Mouse (Mus musculus): ENCODE measurements around the gene Grik2. TPM values are rescaled to one million over a fixed set of nuclear protein-coding genes. Genes with fewer than 3 reads are reported as not detected.
"Not testable (repeated sequence)": the region's sequence is repeated elsewhere in the genome, so short reads cannot be mapped to it uniquely, and the experiment has no call there.

Gene Grik2
- polyA plus RNA-seq, 1 experiment from 2014 or later: 28.1 TPM

DNA sequence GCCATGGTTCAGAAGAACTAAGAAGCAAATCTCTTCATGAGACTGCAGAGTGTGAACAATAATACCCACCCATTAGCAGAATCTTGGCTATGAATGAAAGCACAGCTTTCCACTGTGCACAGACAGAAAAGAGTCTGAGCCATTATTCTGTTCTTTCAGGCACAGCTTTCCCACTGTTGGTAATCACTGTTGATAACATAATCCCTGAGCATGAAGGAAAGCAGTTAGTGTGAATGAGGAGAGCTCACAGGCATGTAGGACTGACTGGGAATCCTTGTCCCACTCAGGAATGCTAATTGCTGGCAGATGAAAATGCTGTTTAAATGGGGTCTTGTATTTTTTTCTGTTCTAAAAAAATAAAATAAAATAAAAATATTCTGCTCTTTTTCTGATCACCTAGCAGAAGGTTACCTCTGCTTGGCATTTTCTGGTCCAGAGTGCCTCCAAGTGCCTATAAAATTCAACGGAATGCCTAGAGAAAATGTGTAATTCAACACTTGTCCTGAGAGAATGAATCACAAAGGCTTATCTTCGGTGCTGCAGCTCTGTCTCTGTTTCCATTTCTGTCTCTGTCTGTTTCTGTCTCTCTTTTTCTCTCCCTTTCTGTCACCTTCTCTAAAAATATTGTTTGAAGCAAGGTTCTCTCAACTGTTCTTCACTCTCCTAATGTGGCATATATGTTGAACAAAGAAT, 532.2 kb downstream of the Grik2 start:
- Histone ChIP-seq H3K4me3 (no peak overlapping the region), H3K9ac (no peak overlapping the region), H3K9me3 (replicated peaks) (no peaks in the 10 kb centered on the region), H3K4me2 (peak overlapping the region; percentile 46), H3K4me1 (0 out of 2 replicates have a peak, but pooled peaks cover 7% of the 10 kb centered on the region), H3K27me3 (no peaks in the 10 kb centered on the region), H3K36me3 (ENCODE audit: poor library complexity, severe bottlenecking) (no peaks in the 10 kb centered on the region), H3K27ac (peak overlapping the region; percentile 87)
- 1% methylated on average over 2 of the region's 2 CpGs for WGBS
- ATAC-seq: peak; percentile 97

DNA sequence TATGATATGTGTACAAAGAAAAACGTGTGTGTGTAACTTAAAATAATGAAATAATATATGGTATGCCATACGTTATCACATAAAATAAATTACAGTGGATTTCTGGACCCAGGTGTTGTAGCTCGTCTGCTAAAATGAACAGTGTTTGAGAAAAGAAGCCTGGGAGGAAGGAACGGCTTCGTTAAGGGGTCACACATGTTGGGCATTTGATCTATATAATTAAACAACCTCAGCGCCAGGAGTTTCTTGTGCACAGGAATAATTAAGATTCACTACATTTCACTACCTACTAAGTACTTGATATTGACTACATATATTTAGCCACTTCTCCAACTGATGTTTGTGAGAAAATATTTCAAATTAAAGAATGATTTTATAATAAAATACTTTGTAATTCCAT, 551.2 kb downstream of the Grik2 start:
- H3K9me3 ChIP-seq (replicated peaks); H3K4me3 ChIP-seq; H3K36me3 ChIP-seq (ENCODE audit: poor library complexity, severe bottlenecking); H3K27me3 ChIP-seq; H3K27ac ChIP-seq; H3K4me1 ChIP-seq; ATAC-seq; H3K4me2 ChIP-seq; H3K9ac ChIP-seq: not testable (repeated sequence)
- 47% methylated on average over 6 of the region's 6 CpGs for WGBS

DNA sequence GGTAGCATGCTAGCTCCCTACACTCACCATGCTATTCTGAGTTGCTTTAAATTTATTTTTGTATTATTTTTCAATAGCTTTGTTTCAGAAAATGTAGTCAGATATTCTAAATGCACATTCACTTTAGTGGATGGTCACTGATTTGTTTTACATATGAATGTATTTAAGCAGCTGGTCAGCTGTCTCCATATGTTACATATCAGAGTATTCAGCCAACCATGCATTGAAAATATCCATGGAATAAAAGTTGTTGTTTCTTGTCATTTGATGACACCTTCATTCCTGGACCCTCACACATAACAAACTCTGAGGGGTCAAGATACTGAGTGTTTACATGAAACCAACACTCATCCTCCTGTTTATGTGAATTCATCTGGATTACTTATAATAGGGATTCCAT, 551.7 kb downstream of the Grik2 start:
- H3K4me2 ChIP-seq; H3K9me3 ChIP-seq (replicated peaks); H3K27me3 ChIP-seq; H3K9ac ChIP-seq; H3K36me3 ChIP-seq (ENCODE audit: poor library complexity, severe bottlenecking); ATAC-seq; H3K27ac ChIP-seq; H3K4me1 ChIP-seq; H3K4me3 ChIP-seq: not testable (repeated sequence)

DNA sequence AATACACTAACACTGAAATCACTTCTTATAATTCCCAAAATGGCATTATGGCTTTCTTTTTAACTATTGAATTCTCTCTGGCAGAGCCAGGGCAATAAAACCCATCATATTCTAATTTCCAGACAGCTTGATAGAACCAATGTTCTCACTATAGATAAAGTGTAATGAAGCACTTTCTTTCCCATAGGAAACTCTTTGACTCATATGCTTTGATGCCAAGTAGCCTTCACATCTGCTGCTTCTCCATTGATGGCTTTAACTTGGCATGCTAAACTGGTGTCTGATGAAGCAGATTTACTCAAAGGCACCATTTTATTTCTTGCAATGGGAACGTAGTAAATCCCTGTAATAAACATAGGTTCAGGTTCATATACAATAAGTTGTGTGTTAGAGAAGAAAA, 568.5 kb downstream of the Grik2 start:
- no peak overlapping the region for H3K4me2 ChIP-seq
- no peak overlapping the region for H3K9ac ChIP-seq
- peak; percentile 80 for ATAC-seq
- H3K27ac ChIP-seq: no peak overlapping the region
- H3K36me3 ChIP-seq (ENCODE audit: poor library complexity, severe bottlenecking): no peaks in the 10 kb centered on the region
- 25% methylated on average over 1 of the region's 1 CpGs for whole genome bisulfite sequencing
- H3K4me1 ChIP-seq: no peaks in the 10 kb centered on the region
- H3K27me3 ChIP-seq: no peaks in the 10 kb centered on the region
- H3K9me3 ChIP-seq (replicated peaks): 0 out of 2 replicates have a peak, but pooled peaks cover 3% of the 10 kb centered on the region
- H3K4me3 ChIP-seq: no peak overlapping the region

DNA sequence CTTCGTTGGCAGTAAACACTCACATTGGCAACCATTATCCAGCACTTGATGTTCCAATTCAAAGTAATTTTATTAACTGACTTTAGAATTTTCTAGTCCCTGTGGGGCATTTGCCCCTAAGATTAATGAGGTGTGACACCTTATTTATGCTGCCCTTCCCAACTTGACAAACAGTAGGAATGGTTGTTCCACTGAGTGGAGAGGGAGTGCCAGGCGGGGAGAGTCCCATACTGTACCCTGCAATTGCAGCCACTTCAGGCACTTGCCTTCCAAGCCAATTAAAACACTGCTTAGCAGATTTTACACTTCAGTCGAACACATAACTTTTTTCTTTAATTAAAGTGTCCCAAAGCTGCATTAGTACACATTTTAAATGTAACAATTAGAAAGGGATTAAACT, 568.9 kb downstream of the Grik2 start:
- no peak overlapping the region for H3K9ac ChIP-seq
- H3K4me3 ChIP-seq: no peak overlapping the region
- ATAC-seq: peak; percentile 95
- no peak overlapping the region for H3K4me2 ChIP-seq
- H3K36me3 ChIP-seq (ENCODE audit: poor library complexity, severe bottlenecking): no peaks in the 10 kb centered on the region
- no peaks in the 10 kb centered on the region for H3K4me1 ChIP-seq
- 0 out of 2 replicates have a peak, but pooled peaks cover 3% of the 10 kb centered on the region for H3K9me3 ChIP-seq (replicated peaks)
- H3K27me3 ChIP-seq: no peaks in the 10 kb centered on the region
- no peak overlapping the region for H3K27ac ChIP-seq
- 30% methylated on average over 3 of the region's 3 CpGs for WGBS

DNA sequence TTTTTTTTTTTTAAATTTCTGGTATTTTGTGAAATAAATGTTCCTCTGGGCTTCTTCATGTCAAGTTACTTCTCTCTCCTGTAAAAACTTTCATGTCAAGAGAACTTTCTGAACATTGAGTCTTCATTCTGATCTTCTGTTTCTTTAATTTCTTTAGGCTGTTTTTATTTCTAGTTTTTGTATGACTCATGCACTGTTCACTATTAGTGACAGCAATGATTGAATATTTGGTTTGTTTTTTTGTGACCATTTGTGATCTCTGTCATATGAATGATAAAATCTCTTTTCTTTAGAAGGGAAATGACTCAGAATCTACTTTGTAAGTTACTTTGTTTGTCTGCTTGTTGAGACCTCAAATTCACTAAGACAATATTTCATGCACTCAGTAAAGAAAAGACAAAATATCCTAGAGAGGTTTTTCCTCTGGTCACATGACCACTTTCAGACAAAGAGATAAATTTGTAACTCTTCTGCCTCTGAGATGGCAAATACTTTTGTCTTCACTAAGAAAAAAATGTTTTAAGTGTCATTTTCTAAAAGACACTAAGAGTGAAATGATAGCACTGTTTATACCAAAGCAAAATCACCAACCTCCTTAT, 596.7 kb downstream of the Grik2 start:
- no peaks in the 10 kb centered on the region for H3K4me1 ChIP-seq
- no peak overlapping the region for H3K4me3 ChIP-seq
- no peaks in the 10 kb centered on the region for H3K27me3 ChIP-seq
- H3K9ac ChIP-seq: no peak overlapping the region
- no peak overlapping the region for H3K4me2 ChIP-seq
- no peak for ATAC-seq
- H3K36me3 ChIP-seq (ENCODE audit: poor library complexity, severe bottlenecking): 0 out of 2 replicates have a peak, but pooled peaks cover 2% of the 10 kb centered on the region
- no peaks in the 10 kb centered on the region for H3K9me3 ChIP-seq (replicated peaks)
- no peak overlapping the region for H3K27ac ChIP-seq

DNA sequence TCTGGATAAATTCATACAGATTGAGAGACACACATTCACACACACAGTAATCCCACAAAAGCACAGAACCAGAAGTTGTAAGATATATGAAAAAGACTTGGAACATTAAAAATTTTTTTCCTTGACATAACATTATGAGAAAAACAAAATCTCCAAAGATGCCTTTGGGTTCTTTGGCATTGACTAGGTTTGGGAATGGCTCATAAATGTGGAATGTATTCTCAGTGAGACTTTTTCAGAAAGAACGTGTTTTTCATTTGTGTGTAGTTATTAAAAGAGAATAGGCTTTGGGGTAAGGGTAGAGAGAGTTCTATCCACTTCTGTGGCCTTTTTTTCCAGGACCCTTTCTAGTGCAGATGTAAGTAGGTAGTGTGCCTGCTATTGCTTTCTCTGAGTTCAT, 597.3 kb downstream of the Grik2 start:
- WGBS: 85% methylated on average over 1 of the region's 1 CpGs
- Histone ChIP-seq H3K27ac (no peak overlapping the region), H3K4me3 (no peak overlapping the region), H3K36me3 (ENCODE audit: poor library complexity, severe bottlenecking) (no peaks in the 10 kb centered on the region), H3K9me3 (replicated peaks) (no peaks in the 10 kb centered on the region), H3K9ac (no peak overlapping the region), H3K4me2 (no peak overlapping the region), H3K4me1 (no peaks in the 10 kb centered on the region), H3K27me3 (no peaks in the 10 kb centered on the region)
- ATAC-seq: no peak

DNA sequence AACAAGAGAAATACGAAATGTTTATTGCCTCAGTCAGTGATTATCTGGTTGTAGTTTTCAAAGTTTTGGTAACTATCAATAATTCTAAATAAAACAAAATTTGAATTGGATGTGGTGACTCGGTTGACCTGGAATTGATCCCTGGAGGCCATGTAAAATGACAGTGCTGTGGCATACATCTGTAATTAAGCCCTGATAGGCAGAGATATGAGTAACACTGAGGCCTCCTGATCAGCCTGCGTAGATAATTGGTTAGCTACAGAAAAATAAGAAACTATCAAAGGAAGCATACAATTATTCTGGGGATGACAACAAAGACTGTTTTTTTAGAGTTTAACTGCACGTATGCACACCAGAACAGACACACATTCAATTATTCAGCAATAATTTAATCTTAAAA, 634.4 kb downstream of the Grik2 start:
- ATAC-seq: no peak
- no peaks in the 10 kb centered on the region for H3K27me3 ChIP-seq
- no peak overlapping the region for H3K4me2 ChIP-seq
- H3K4me1 ChIP-seq: no peaks in the 10 kb centered on the region
- no peak overlapping the region for H3K27ac ChIP-seq
- H3K9ac ChIP-seq: no peak overlapping the region
- H3K4me3 ChIP-seq: no peak overlapping the region
- no peaks in the 10 kb centered on the region for H3K9me3 ChIP-seq (replicated peaks)
- H3K36me3 ChIP-seq (ENCODE audit: poor library complexity, severe bottlenecking): no peaks in the 10 kb centered on the region
- WGBS: 79% methylated on average over 4 of the region's 4 CpGs

DNA sequence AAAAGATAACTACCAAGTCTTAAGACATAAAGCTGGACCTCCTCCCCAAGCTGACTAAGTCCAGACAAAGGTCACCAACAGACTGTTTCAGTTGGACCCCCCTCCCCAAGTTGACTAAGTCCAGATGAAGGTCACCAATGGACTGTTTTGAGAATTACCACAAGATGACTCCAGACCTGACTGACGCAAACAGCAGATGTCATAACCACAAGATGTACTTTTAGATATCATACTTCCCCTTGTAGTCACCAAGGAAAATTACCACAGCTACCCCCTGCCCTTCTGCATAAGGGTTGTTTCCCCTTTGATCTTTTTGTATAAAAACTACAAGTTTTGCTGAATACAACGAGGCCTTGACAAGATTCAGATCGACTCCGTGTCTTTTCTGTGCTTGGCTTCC, 637.1 kb downstream of the Grik2 start:
- 95% methylated on average over 4 of the region's 4 CpGs for WGBS
- not testable (repeated sequence) for H3K9ac ChIP-seq; H3K27ac ChIP-seq; H3K4me3 ChIP-seq; H3K4me1 ChIP-seq; ATAC-seq; H3K4me2 ChIP-seq; H3K27me3 ChIP-seq; H3K36me3 ChIP-seq (ENCODE audit: poor library complexity, severe bottlenecking); H3K9me3 ChIP-seq (replicated peaks)

DNA sequence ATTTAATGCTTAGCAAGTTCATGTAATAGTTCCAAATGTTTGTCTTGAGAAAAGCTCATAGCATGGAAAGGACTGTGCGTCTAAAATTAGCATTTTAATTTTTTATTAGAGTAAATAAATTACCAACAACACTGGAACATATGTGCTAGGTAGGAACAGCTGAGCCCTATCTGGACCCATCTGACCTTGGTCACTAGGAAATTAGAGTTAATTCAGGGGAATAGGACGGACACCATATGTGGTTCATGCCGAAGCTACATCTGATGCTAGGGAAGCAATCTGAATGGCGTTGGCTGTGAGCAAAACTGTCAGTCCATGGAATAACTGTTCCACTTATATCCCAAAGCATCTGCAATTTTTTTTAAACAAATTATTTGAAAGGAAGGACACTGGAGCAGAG, 638.9 kb downstream of the Grik2 start:
- H3K27me3 ChIP-seq: no peaks in the 10 kb centered on the region
- H3K4me1 ChIP-seq: no peaks in the 10 kb centered on the region
- H3K4me3 ChIP-seq: no peak overlapping the region
- no peaks in the 10 kb centered on the region for H3K9me3 ChIP-seq (replicated peaks)
- no peak overlapping the region for H3K27ac ChIP-seq
- H3K9ac ChIP-seq: no peak overlapping the region
- H3K36me3 ChIP-seq (ENCODE audit: poor library complexity, severe bottlenecking): no peaks in the 10 kb centered on the region
- WGBS: 81% methylated on average over 4 of the region's 4 CpGs
- peak; percentile 21; the same call in 1 of the 2 replicates for ATAC-seq
- no peak overlapping the region for H3K4me2 ChIP-seq

DNA sequence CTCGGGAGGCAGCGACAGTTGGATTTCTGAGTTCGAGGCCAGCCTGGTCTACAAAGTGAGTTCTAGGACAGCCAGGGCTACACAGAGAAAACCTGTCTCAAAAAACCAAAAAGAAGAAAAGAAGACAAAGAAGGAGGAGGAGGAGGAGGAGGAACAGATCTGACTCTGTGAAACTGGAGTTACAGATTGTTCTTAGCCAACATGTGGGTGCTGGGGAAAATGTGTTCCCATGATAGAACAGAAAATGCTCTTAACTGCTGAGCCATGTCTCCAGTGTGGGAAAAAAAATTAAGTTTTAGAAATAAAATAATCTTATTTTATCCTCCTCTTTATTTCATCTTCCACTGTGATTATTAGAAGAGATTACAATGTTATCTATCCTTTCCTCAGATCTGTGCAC, 645.9 kb downstream of the Grik2 start:
- WGBS: 93% methylated on average over 3 of the region's 3 CpGs
- ATAC-seq: no peak

DNA sequence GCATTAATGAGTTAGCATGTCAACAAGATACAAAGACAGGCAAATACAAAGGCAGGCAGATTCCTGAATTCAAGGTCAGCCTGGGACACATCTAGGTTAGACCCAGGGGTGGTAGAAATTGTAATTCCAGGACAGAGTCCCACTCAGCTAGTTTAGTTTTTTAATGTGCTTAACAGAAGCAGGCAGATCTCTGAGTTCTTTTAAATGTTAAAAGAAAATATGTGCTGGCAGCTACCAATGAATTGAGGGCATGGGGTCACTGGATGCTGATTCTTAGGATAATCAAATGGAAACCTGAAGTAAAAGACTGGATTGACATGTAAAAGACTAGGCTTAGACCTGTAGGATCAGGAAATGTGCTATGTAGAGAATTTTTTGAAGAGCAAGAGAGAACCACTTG, 651.8 kb downstream of the Grik2 start:
- H3K9me3 ChIP-seq (replicated peaks): no peaks in the 10 kb centered on the region
- H3K36me3 ChIP-seq (ENCODE audit: poor library complexity, severe bottlenecking): no peaks in the 10 kb centered on the region
- no peak overlapping the region for H3K4me3 ChIP-seq
- H3K4me1 ChIP-seq: no peaks in the 10 kb centered on the region
- ATAC-seq: no peak
- H3K27me3 ChIP-seq: no peaks in the 10 kb centered on the region
- no peak overlapping the region for H3K9ac ChIP-seq
- no peak overlapping the region for H3K27ac ChIP-seq
- H3K4me2 ChIP-seq: no peak overlapping the region

More for the DNA sequence above, 645.9 kb downstream of the Grik2 start:
- H3K4me2 ChIP-seq: no peak overlapping the region
- no peak overlapping the region for H3K27ac ChIP-seq
- no peak overlapping the region for H3K9ac ChIP-seq
- no peaks in the 10 kb centered on the region for H3K9me3 ChIP-seq (replicated peaks)
- no peaks in the 10 kb centered on the region for H3K27me3 ChIP-seq
- H3K4me3 ChIP-seq: no peak overlapping the region
- no peaks in the 10 kb centered on the region for H3K4me1 ChIP-seq
- H3K36me3 ChIP-seq (ENCODE audit: poor library complexity, severe bottlenecking): no peaks in the 10 kb centered on the region

DNA sequence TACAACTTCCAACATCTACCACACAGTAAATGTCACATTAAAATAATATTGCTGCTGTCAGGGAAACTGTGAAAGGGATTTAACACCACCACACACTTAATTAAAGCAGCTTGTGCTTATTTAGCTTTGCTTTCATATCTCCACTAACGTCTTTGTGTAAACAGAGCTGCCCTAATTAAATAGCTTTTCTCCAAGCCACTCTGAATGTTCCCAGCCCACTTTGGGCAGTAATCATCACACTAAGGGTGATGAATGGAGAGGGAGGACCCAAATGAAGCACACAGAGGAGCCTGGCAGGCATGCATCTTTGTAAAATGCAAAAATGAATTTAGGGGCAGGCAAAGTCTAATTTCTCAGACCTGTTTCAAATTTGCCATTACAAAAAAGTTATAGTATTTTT, 657.3 kb downstream of the Grik2 start:
- H3K27ac ChIP-seq: no peak overlapping the region

More for the DNA sequence above, 657.3 kb downstream of the Grik2 start:
- WGBS: 2% methylated on average over 1 of the region's 1 CpGs
- H3K9me3 ChIP-seq (replicated peaks): no peaks in the 10 kb centered on the region
- H3K9ac ChIP-seq: no peak overlapping the region
- H3K4me1 ChIP-seq: peaks cover 4% of the 10 kb centered on the region; the same call in 1 of the 2 replicates
- no peak overlapping the region for H3K4me2 ChIP-seq
- H3K36me3 ChIP-seq (ENCODE audit: poor library complexity, severe bottlenecking): no peaks in the 10 kb centered on the region
- peak; percentile 86 for ATAC-seq
- no peak overlapping the region for H3K4me3 ChIP-seq
- H3K27me3 ChIP-seq: no peaks in the 10 kb centered on the region
